Mouse (Mus musculus) right cerebral cortex, adult 2 months (tissue): ENCODE measurements at regions not wholly inside any gene's neighbourhood (a gene's known extent, or its start where the extent isn't known, plus 50 kb on each side); places are given as distances from the start of the nearest gene placed in this dataset.
A peak's percentile ranks its signal among the peaks of the same experiment; 100 is the strongest.

Source experiments
- DNase-seq, 2 experiments: peaks; one replicate each; pipeline ENCODE4 v3.0.0; 2021 to 2022; ENCODE audit warnings: low spot score in 2 of 2

DNA sequence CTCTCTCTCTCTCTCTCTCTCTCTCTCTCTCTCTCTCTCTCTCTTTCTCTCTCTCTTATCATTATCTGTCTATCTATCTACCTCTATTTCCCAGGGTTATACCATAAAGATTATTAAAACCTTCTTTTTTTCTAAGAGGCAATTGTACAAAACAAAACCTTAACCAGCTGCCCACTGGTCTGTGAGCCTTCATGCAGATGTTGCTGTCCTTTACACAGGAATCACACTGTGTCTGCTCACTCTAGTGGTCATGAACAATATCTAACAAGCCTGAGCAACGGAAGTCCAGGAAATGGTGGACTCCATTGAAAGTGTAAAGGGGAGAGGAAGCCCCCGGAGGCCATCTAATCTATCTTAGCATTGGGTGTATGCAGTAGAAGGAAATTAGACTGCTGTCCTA, 156.9 kb upstream of the Sox11 start:
- no peak for DNase-seq

DNA sequence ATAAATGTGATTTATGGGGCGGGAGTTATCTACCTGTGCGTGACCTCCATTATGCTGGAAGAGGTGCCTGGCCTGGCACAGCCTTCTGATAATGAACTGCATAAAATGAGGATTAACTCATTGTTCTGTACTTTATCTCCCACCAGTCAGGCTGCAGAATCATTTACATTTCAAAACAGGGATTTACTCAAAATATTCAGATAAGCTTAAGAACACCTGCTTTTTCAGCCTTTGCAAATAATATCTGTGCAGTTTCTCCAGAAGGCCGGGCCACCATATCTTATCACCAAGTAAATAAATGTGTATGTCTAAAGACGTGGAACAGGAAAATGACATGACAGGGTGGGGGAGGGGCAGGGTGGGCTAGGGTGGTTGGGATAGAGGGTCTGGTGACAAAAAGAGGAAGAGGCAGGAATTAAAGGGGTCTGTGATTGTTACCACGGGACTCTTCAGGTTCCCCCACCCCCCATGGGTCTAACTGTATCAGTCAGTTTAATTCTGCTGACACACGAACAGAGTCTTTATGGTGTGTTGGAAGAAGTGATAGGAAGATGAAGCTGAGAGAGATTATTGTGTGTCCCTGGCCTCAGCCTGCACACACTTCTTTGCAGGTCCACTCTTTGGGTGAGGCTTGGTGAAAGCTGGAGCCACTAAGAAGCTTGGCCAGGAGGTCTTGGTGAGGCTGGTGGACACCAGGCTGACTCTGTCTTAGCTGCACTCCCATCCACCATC, 154.6 kb upstream of the Sox11 start:
- no peak for DNase-seq

DNA sequence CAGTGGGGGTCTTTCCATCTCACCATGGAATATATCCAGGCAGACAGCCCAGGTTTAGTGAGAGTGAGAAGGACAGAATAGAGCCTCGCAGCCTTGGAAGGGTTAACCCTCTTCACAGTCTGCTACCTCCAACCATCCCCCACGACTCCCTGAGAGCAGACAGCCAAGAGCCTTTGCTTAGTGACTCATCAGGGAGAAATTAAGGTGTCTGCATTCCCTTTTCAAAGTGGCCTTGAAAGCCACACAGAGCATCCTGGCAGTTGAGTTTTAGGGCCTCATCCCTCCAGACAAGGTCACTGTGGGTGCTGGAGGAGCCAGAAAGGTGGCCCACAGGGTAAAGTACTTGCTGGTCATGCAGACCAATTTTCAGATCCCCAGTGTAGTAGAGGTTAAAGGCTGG, 149.9 kb upstream of the Sox11 start:
- peak in 1 of 2 experiments; percentile 21 for DNase-seq

DNA sequence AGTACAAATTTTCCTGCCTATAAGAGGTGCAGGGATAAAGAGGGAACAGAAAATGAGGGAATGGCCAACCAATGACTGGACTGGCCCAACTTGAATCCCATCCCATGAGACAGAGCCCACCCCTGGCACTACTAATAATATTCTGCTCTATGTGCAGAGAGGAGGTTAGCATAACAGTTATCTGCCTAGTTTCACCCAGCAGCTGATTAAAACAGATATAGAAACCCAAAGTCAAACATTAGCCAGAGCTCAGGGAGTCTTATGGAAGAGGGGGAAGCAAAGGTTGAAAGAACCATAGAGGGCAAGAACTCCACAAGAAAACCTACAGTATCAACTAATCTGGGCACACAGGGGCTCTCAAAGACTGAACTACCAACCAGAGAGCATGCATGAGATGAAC, 138.9 kb upstream of the Sox11 start:
- DNase-seq = no peak

DNA sequence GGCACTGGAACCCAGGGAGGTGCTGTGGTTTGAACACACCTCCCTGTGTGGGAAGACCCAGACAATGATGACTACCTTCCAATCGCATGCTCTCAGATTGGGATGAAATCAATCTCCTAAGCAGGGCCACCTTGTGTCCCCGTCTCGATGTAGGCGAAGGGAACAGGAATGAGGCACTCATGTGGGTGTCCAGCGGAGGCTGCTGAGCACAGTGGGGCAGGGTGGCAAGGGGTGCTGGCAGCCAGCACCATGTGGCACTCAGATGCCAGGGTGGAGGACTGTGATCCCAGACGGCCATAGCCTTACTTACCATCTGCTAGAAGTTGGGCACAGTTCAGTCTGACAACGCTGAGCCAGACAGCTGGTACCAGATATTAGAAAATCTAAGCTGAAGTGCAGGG, 137.2 kb upstream of the Sox11 start:
- DNase-seq = peak in 1 of 2 experiments; percentile 13

DNA sequence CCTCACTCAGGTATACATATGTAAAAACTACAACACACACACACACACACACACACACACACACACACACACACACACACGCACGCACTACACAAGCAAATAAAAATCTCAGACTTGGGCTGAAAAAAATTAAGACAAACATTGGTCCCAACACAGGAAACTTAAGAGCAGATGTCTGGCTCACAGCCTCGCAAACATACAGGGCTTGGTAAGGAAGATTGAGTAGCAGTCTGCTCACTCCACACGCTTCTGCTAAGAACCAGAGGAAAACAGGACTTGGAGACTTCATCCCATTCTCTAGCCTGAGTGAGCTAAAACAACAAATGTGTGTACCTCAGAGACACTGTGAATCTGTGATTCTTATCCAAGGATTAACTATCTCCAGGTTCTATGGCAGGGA, 132.3 kb upstream of the Sox11 start:
- no peak for DNase-seq

DNA sequence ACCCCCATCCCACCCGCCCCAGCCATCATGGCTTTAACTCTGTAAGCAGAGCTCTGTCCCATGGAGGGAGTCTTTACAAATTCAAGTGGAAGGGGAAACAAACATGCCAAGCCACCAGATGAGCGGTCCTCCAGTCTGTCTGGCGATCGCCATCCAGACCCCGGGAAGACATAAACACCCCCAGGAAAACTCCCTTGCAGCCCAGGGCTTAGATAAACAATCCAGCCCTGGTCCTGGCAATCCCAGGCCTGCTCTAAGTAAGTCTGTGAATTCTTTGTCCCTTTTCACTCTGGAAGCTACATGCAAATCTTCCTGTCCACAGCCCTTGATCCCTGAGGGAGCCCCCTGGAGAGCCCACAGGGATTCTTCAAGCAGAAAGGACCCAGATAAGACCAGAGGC, 129.2 kb upstream of the Sox11 start:
- DNase-seq = no peak

DNA sequence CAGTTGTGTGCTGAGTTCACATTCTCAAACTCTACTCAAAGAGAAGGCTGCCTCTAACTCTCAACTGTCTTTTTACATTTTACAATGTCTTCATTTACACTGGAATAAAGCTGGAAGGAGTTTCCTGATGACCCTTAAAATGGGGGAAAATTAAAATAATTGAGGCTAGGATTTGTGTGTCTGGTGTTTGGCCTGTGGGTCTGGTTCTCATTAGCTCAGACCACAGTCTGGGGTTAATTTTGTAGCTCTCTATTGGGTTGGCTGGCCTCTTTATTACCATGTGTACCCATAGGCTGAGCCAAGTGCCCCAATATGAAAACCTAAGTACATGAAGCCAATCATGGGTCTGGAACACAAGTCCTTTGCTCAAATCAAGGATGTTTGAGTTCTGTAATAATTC, 128.0 kb upstream of the Sox11 start:
- no peak for DNase-seq

DNA sequence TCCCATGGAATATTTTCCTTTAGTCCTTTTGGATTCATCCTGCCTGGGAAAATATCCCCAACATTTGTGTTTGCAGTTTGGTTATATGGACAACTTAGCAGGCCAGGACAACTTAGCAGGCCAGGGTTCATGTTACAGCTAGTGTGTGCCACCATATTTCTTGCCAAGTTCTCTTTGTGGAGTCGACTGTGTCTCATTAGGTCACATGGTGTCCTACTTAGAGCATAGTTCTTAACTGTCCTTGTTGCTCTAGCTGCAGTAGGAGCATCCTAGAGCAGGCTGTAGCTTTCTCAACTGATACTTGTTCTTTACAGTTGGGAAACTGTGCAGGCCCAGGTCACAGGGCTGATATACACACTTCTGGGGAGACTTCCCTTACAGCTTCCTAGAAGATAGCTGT, 126.4 kb upstream of the Sox11 start:
- DNase-seq = no peak

DNA sequence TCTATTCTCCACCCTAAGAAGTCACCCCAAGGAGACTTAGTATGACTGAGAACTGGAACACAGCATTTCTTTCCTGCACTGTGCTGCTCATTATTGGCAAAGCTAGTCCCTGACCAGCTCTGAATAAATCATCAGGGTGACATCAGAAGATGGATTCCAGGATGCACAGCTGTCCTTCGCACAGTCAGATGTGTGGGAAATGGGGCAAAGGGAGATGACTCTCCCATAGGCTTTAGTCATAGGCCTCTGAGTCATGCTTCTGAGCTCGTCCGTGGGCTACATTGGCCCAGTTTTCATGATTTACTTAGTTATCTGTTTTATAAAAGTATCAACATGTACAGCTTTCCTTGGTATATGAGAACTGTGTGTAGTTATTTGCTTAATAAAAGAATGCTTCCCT, 125.8 kb upstream of the Sox11 start:
- DNase-seq = peak; percentile 23 to 28

DNA sequence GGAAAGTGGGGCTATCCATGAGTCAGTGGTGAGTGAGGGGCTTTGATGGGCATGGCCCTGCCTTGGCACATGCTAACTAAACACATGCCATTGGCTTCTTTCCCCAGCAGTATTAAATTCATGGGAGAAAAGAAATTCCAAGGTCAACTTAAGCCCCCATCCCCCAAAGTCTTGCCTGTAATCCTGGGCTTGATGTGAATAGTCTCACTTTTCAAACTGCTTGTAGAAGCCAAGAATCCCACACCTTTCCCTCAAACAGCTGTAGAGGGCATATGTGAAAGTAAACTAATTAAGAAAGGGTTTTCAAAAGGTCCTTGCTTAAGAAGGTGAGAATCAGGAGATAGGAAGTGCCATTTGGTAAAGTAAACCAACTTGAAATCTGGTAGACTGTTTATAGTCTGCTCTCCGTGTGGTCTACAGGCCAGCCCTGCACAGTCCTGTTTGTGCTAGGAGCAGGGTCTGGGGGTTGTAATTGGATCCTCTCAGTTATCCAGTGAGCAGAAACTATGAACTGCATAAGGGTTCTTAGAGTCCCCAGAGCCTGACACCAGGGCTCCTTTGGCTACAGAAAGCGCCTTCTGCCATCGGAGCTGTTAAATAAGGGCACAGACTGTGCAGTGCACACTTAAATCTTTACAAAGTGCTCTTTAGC, 123.3 kb upstream of the Sox11 start:
- no peak for DNase-seq

DNA sequence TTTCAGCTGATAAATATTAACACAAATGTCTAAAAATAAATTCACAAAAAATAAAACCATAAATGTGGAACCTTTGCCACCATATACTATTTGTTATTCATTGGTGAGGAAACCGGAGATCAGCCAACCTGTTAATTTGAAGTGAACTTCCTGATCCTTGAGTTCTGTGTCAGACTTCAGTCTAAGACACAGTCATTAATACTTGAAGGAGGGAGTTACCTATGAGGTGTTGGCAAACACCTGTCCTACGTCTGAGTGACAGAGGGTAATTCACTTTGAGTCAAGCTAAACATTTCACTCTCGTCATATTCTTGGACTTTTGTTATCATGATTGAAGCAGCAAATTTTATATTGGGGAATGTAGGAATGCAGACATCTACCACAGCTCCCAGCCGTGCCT, 116.3 kb upstream of the Sox11 start:
- DNase-seq = no peak

DNA sequence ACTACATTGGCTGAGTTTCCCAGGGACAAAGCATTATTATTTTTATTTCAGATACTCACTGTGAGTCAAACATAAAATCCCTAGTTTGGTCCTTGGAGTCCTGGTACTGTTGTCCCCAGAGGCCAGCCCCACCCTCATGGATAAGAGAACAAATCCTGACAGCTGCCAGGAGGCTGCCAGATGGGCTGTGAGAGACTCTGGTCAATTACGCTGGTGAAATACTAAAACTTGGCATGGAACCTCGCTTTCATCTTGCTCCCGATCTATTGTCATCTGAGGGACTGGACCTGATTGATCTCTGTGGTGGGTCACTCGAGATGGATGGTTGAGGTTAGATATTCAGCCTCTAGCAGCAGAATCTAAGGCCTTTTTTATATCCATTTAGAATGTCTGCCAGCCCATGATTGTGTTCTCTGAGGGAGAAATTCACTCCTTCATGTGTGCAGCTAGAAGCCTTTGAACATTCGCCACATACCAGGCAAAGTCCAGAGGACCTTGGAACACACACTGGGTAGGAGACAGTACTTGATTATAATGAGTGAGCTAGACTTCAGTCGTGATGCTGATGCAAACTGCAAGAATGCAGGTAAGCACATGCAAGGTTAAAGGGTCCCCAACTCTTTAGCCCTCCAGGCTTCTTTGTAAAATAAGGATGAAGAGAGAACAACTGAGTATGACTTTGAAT, 95.4 kb upstream of the Sox11 start:
- no peak for DNase-seq

DNA sequence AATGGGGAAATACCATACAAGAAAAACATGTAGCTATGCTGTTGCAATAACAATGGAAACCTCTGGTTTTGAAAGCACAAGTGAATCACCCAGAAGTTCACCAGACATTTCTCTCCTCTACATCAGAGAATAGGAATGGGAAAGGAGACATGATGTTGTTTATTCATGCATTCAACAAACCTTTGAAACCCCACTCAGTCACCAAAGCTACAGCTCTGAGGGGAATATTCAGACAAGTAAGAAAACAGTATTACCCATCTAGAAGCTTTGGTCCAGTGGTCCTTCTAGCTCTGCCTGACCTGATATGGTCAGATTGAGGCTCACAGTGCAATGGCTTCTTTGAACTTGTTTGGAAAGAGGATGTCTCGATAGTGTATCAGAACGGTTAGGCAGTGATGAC, 89.0 kb upstream of the Sox11 start:
- no peak for DNase-seq

DNA sequence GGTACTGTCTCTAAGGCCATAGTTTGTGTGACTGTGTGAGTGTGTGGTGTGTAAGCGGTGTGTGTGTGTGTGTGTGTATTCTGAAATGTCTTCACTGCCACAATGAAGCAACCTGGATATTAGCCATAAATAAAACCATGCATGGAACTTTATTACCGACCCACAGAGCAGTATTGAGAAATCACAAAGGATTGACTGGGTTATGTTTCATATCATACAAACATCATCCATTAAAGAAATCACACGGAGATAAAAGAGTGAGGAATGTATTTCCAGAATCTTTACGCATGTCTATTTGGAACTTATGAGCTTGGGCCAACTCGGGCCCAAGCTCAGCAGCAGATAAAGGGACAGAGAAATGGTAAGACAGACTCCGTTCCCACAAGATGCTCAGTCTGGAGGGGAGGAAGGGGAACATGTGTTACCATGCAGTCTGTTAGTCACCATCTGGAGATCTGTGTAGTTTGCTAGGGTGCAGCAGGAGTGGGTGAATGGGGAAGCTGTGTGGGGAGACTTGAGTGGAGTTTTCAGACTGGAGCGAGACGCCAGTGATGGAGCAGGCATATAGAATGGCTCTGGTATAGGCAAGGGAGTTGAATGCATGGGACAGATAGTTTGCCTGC, 75.1 kb upstream of the Sox11 start:
- peak; percentile 35 to 39 for DNase-seq

DNA sequence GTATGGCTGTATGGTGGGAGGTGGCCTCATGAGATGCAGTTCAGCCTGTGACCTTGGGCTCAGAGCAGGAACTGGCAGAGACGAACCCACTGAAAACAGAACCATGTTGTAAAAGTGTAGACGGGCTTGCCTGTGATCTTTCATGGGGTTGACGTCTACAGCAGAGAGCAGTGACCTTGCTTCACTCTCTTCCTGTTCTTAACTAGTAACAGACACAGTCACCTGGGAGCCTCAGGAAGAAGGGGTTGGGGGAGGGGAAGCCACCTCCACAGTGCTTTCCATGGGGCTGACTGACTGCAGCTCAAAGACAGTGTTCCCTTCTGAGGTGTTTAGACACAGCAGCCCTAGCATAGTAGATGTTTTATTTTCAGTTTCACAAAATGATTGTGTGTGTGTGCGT, 68.2 kb upstream of the Sox11 start:
- no peak for DNase-seq

DNA sequence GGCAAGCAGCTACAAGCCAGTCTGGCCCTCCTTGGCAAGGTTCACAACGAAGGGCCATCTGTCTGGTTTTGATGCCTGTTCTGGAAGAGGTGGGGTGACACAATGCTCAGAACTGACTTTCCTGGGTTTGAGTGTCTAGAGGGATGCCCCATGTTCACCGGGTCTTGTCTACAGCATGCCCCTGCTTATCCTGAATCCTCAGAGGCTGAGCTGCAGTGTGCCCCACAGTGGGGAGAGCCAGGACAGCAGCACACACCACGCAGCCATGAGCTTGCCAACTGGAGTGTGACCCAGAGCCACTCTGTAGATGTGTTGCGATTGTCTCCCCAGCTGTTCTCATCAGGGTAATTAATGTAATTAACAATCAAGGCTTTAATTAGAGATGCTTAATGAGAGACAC, 66.1 kb upstream of the Sox11 start:
- DNase-seq = no peak

DNA sequence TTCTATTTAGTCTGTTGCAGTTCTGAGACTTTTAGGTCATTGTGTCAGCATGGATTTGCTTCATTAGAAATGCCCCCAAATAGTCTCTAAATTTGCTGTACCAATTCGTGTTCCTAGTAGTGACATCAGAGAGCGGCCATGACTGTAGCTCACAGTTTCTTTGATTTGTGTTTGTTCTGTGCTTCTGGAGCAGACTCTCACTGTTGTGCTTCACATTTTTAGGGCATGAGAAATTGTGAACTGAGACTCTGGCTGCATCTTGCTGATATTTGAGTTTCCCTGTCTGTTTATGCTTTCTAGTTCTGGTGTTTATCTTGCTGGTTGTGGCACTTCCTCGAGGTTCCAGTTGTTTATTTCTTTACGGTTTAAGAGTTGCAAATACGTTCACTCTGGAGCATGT, 57.0 kb upstream of the Sox11 start:
- no peak for DNase-seq
